Mouse (Mus musculus) left cerebral cortex, adult 8-10 months (tissue): ENCODE results near the gene Calml3. TPM values are rescaled to one million over a fixed set of nuclear protein-coding genes. Genes with fewer than 3 reads are reported as not detected.
"Not testable (repeated sequence)": the region's sequence is repeated elsewhere in the genome, so short reads cannot be mapped to it uniquely, and the experiment has no call there.

Experiments used
- DNase-seq, 2 experiments: peaks; one replicate each; pipeline ENCODE4 v3.0.0; 2022; ENCODE audit warnings: low spot score in 2 of 2
- total RNA-seq, 4 experiments: library from RNA; stranded (reverse); gene quantifications; 2 replicates each; pipeline ENCODE4 v1.2.4; 2022

Gene Calml3
- total RNA-seq: under 1 TPM in 1 of 4 experiments, not detected in 3; 0.35 TPM

DNA sequence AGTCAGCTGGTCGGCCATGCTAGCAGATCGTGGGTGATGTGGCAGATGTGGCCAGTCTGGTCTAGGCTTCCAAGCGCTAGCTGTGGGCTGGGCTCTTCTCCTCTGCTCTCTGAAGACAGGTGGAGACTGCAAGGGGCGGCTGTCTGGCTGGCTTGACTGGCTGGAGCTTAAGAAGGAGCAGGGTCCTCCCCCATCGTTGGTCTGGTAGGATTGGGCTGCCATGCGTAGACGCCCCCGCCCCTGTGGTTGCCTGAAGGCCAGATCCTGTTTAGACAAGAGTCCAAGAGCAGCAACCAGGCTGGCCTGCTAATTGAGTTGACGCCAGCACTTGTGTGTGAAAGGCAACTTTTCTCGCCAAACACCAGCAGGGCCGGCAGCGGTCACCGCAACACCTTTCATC is at the start of gene Calml3:
Calml3 (minus strand) TSS at position 131 of the 400 bp plus-strand sequence.
- DNase-seq: no peak

DNA sequence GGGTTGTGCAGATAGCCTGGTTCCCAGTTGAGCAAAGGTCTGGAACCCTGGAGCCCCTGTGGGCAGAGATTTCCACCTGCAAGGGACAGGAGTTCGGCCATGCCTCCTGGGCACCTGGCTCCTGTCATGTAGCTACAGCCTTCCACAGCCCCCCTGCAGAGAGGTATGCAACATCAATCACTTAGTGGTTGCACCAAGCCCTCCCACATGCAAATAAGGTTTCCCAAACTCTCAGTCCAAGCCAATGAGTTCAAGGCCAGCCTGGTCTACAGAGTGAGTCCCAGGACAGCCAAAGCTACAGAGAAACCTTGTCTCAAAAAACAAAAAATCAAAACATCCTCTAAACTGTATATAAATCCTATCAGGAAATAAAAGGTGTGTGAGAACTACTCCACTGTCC is 46.2 kb upstream of the Calml3 start:
- no peak for DNase-seq

DNA sequence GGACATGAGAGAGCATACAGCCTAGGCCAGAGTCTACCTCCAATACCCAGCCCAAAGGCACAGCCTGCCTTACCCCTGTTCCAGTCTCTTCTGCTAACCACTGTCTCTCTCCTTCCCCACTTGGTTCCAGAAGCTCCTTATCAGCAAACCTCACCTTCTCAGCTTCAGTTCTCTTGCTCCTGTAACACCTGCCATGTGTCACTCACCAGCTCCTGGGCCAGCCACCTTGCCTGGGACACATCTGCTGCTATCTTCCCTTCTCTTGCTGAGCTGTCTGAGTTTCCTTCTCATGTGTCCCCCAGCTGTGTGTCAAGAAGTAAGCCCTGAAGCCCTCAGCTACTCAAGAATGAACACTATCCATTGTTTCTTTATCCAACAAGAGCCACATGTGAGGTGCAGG is 36.5 kb upstream of the Calml3 start:
- not testable (repeated sequence) for DNase-seq

DNA sequence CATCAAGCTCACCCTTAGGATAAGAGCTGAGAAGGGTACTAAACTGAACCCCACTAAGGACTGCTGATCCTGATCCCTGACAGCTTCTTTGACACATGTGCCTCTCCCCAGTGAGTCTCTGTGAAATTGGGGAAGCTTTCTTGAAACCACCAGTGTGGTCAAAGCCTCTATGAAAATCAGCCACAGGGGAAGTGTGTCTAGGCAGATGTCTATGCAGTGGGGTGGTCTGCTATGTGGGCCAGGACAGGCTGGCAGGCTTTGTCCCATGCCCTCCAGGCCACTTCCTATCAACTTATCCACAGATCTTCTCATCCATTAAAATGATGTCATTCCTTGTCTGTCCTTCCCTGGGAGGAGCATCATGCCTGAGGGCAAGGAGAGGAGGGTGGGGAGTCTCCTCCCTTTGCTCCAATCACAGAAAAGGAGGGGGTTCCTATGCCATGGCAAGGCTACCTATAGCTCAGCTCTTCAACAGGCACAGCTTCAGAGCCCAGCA is 33.2 kb upstream of the Calml3 start, which contains the start of gene Calm4:
Calm4 (plus strand) TSS at position 446 of the 496 bp plus-strand sequence.
- not testable (repeated sequence) for DNase-seq

DNA sequence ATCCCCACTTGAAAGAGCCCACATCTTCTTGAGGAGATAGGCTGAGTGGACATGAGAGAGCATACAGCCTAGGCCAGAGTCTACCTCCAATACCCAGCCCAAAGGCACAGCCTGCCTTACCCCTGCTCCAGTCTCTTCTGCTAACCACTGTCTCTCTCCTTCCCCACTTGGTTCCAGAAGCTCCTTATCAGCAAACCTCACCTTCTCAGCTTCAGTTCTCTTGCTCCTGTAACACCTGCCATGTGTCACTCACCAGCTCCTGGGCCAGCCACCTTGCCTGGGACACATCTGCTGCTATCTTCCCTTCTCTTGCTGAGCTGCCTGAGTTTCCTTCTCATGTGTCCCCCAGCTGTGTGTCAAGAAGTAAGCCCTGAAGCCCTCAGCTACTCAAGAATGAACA is 29.5 kb upstream of the Calml3 start:
- not testable (repeated sequence) for DNase-seq

DNA sequence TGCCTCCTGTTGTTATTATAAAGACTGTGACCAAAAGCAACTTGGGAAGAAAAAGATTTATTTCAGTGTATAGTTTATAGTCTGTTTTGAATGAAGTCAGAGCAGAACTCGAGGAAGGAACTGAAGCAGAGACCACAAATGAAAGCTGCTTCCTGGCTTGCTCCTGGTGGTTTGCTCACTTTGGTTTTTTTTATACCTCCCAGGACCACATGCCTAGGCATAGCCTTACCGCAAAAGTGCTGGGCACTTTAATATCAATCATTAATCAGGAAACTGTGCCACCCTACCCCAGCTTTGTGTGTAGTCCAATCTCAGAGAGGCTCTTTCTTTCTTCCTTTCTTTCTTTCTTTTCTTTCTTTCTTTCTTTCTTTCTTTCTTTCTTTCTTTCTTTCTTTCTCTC is 28.3 kb upstream of the Calml3 start:
- DNase-seq: no peak

DNA sequence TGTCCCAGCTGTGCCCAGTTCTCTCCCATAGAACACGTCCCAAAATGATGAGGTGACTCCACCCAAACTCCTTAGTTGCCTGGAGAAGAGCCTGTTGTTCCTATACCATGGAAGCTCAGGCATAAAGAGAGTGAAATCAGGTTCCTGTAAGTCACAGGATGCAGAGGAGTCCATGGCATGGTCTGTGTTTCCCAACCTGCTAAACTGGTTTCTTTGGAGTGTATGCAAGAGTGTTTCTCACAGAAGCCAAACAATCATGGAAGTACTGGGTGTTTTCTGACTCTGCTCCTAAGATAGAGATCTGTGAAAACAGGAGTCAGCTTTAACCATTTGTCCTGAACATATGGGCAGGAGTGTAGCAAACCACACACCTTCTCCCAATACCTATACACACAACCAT is 27.9 kb upstream of the Calml3 start:
- no peak for DNase-seq

DNA sequence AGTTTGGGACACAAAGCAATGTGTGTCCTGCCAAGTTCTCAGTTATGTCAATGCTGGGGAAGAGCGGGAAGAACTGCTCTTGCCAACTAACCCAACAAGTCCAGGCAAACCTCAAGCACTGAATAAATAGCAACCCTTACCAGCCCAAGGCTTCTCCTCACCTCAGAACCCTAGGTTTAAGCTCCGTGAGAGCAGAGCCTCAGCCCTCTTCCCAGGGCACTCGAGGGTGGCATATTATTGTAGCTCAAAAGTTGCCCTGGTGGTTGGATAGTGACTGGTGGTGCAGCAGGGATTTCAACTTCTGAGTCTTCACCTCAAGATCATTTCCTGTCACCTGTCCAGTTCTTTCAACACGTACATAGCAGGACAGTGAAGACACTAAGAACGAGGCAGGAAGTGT is 27.4 kb upstream of the Calml3 start:
- no peak for DNase-seq

DNA sequence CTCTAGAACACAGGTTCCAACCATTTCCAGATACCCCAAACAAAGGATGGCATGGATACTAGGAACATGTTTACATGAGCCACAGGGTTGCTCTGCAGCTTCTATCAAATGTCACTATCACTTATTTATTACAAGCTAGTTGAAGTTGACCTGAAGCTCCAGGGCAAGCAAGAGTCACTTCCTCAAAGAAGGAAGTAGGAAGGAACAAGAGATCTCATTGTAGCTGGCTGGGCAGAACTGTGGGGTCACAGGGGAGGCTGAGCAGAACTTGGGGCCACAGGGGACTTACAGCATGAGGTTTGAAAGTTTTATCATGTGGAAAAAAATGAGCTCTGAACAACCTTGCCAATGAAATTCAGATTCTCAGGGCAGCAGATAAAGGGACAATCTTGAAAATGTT is 21.6 kb upstream of the Calml3 start:
- no peak for DNase-seq

DNA sequence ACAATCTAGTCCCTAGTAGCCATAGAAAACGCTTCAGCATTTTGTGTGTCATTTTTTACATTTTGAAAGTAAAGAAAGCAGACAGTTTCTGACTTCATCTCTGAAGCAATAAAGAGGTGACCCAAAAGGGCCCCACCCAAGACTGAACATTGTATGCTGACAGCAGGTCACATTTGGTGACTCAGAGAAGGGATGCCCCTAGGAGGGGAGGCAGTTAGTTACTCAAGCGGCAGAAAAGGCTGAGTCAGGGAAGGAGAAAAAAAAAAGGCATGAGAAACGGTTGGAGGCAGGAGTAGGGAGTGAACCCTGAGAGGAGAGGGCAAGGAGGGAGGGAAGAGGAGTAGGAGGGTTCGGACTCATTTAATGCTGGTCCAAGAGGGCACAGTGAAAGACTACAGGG is 18.0 kb upstream of the Calml3 start:
- no peak for DNase-seq

DNA sequence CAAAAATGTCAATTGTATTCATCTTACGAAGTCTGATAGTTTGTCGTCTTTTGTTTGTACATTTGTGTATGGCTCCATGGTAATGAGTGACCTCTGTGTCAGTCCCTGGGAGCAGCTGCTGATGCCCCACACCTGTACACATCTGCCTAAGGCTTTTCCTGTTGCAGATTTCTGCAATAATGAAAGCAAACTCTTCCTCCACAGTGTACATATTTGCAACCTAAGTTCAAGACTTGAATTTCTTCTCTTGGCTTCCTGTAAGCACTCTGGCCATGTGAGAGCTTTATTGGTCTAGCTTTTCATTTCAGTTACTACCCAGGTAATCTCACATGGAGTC is 14.6 kb upstream of the Calml3 start:
- DNase-seq: no peak

DNA sequence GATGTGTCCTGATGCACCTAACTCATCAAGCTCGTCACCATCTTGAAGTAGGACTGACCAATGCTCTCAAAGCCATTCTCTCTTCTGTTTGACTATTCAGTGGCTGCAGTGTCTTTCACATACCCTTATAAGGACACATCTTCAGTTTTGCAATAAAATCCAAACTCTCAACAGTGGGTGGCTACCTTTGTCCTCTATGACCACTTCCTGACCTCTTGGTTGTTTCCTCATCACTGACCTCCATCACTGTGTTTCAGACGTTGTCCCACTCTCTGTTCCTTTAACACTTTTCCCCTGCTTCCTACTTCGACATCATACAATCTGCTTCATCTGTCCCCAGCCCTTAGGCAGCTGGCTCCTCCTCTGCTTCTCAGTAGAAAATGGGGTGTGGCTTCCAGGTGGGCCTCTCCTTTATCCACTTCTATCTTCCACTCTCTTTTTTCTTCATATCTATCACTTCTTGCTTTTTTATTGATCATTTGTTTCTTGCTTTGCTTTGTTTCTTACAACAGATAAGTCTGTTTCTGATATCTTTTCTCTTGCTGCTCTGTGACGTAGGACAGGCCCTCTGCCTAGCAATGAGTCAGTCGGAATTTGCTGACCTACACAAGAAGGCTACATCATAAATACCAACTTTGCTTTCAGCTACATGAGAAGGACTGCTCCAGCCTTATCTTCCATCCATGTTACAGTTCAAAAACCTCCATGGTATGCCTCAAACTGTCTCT is 14.1 kb upstream of the Calml3 start:
- no peak for DNase-seq

DNA sequence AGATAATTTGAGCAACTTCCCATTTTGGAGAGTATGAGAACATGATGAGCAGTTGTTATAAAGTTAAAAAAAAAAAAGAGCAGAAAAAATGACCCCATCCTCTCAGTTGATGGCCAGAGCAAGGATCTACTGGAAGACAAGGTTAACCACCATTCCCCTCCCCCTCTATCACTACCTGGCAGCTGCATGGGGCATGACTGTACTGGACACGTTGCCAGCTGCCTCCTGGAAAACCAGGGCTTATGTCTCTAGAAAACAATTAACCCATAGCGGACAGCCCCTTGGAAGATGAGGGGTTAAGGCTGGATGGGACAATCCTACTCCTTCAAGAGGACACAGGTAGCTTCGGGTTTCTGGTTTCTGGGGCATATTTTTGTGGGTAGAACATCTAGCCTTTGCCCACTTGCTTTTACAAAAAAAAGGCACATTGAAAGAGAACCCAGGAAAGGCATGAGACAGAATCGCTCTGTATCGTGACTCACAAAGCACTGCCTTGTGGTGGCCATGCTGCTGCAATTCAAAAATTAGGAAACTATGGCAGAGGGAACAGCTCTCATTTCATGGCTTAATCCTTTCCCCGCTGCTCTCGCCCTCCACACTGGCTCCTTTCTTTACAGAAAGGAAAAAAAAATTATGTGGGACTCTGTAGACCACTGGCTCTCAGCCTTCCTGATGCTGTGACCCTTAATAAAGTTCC is 3.2 kb upstream of the Calml3 start:
- DNase-seq: no peak

DNA sequence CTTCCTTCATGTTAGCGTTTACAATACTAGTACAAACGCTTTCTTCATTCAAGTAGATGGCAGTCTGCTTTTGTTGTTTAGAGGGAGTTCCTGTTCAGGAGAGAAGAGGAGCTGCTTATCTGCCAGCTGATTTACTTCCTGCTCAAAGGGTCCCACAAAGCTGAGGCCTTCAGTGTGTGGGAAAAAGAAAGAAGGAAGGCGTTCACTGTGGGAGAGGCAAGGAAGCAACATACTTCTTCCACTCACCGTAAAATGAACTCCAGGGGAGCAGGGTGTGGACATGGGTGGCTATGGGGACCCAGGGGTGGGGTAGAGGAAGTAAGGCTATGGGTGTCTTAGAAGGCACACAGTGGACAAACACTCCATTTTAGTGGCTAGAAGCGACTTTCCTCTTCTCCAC is 1.5 kb upstream of the Calml3 start:
- no peak for DNase-seq

DNA sequence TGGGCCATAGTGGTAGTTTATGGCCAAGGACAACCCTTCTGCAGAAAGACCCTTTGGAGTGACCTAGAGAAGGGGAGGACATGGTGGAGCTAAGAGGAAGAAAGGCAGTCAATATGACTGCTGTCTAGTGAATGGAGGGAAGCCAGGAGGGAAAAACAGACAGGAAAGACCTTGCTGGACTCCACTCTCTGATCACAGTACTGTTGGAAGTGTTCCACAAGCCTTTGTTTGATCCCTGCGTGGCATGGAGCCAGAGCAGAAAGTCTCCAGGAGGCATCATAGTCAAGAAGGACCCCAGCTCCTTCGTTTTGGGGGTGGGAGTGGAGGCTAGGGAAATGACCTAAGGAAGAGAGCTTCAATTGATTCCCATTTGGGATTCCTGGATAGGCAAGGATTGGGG is 1.0 kb upstream of the Calml3 start:
- no peak for DNase-seq

DNA sequence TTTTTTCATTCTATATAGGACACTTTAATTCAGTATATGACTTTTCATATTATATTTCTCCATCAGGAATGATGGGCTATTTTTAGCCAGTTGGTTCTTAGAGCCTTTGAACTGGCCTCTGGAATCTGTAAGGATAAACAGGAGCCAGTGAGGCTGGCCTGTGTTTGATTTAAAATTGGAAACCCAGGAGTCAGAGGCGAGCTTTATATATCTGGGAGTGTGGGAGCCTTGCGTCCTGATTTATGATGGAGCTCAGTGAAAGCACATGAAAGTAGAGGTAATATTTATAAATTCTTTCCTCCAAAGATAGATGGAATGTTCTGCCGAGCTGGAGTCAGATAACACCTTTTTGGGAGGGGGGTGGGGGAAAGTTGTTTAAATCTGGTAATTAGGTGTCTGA is 4.7 kb downstream of the Calml3 start:
- DNase-seq: no peak

DNA sequence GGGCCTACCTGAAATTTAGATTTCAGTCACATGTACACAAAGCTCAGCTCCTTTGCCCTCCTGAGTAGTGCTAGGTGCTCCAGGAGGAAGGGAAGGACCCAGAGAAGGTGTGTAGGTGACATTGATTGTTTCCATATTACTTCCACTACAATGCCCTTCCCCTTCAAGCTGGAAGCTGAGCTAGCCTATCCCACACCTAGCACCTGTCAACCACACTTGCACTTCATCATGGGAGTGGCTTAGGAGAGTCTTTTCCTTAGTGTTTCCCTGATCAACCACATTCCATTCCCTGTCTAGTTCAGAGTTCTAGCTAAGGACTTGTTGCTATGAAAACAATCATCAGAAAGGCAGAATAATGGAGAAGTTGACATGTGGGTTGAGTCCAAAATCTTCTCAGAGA is 5.4 kb downstream of the Calml3 start:
- DNase-seq: no peak

DNA sequence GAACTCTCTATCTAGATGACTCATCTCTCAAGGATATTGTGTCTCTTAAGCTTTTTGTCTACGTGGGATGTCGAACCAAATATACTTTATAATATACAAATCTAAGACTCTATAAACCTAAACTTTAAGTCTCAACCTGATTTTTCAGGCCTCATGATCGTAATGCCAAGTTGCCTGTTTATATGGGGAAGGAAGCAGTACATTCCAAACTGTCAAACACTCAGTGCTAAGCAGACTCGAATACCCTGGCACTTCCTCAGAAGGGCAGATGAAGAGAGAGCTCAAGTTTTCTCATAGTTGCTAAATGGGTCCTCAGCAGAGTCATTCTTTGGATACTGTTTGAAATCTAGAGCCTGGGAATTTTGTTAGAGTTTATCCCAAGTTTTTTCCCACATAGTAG is 7.5 kb downstream of the Calml3 start:
- no peak for DNase-seq

DNA sequence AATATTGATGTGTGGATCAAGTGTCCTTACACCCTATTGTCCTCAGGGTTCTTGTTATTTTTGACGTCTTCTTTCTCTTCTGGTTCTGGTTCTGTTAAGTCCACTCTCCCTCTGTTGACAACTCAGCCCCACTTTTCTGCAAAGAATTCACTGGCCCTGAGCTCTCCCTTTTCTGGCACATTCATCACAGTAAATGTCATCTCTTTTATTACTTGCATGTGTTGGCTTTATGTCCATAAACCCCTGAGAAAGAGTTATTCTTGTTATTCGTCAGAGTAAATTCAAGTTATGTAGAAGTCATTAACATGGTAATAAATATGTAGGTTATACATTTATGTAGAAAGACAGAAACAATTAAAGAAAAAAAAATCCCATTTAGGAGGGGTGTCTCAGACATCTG is 14.6 kb downstream of the Calml3 start:
- no peak for DNase-seq

DNA sequence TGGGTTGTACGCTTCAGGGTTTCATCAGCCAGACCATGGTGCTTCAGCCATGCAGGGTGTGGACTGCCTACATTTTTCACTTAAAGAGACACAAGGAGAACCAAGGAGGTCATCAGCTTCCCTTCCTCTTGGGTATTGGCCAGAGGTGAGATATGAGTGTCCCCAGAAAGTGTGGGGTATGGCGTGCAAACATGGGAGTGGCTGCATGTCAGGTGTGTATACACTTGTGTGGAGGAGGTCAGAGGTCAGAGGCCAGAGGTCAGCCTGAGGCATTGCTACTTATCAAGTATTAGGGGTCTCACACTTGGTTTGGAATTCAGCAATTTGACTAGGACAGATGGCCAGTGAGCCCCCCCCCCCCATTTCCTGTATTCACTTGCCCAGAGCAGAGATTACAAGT is 15.5 kb downstream of the Calml3 start:
- no peak for DNase-seq

DNA sequence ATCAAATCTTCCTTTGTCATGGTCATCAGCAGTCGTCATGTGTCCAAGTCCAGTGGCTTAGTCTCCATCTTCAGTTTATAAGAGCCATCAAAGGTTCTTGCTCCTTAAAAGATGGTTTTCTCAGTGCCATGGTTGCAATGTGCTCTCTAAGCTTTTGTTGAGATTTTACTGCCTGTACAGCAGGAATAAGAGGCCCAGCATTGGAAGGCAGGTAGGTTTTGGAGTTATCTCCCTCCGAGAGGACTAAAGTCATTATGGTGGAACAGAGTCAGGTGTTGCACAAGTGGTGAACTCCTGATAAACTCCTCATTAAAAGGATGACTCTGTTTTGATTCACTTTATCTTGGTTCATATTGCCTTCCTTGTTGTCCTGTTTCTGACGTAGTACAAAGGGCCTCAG is 16.5 kb downstream of the Calml3 start:
- DNase-seq: no peak

DNA sequence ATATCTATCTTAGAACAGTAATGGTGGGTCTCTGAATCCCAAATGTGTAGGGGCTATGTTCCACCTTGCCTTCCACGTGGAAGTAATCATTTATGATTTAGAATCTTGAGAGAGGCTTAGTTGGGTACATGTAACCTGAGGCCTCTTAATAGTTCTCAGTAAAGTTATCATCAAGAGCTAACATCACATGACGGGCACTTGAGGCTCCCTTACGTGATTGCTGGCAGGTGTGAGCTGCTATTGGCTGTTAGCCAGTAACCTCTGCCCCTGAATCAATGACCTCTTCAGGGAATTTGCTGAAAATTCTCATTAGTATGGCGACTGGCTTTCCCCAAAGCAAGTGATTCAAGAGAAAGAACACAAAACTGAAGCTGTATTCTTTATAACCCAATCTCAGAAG is 17.0 kb downstream of the Calml3 start:
- no peak for DNase-seq

DNA sequence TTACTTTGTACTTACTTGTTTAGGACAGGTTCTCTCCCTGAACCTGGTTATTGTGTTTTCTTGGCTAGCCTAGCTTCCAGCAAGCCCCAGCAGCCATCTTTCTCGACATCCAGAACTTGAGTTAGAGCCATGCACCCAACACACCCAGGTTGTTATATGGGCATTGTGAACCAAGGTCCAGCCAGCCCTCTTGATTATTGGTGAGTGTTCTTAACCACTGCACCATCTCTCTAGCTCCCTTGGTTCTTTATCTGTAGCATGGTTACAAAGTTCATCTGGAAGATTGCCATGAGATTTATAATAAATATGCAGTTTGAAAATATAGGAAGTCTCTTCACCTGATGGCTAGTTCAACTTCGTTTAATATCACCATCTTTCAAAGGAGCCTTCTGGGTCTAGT is 20.5 kb downstream of the Calml3 start:
- no peak for DNase-seq
